Mouse (Mus musculus) small intestine, adult 2 months (tissue): ENCODE measurements around the gene Srrm3.

ENCODE experiments used
- CTCF ChIP-seq: fragments of 200-500 bp; IDR thresholded peaks from 2 replicates; pipeline ENCODE4 v1.5.1; 2012; ENCODE audit warnings: low read depth, mild to moderate bottlenecking, control low read depth, inconsistent platforms, low read length, moderate library complexity, mixed read lengths; ENCODE audit not compliant: insufficient replicate concordance, insufficient read length; ENCODE audit errors: extremely low read depth
- POLR2A ChIP-seq: fragments of 200-500 bp; IDR thresholded peaks from 2 replicates; pipeline ENCODE4 v1.6.1; 2012; ENCODE audit warnings: low read depth, mild to moderate bottlenecking, control low read depth, inconsistent platforms, low read length, moderate library complexity

DNA sequence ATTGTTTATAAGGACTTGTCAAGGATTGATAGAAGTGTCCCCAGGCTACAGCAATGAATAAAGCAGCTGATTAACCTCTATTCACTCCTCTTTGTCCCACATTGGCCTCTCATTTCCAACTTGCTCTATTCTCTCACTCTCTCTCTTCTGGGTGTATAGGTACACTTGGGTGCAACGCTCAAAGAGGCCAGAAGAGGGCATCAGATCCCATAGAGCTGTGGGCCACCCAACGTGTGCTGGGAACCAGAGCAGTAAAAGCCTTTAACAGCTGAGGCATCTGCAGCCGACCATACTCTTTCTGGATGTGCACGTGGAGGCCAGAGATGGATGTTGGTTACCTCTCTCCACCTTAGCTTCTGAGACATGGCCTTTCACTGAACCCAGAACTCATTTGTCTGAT is 3.6 kb upstream of the Srrm3 start:
- no peak for TF ChIP-seq CTCF
- TF ChIP-seq POLR2A, result no peak
